Mouse (Mus musculus) left cerebral cortex, adult 8-10 months (tissue): ENCODE results near the gene Nell2. TPM values are rescaled to one million over a fixed set of nuclear protein-coding genes. Genes with fewer than 3 reads are reported as not detected.

Source experiments
- DNase-seq, 2 experiments: peaks; one replicate each; pipeline ENCODE4 v3.0.0; 2022; ENCODE audit warnings: low spot score in 2 of 2
- total RNA-seq, 4 experiments: library from RNA; stranded (reverse); gene quantifications; 2 replicates each; pipeline ENCODE4 v1.2.4; 2022

The Nell2 gene
- total RNA-seq, 4 experiments from 2014 or later: 430 to 462 (median 446) TPM

DNA sequence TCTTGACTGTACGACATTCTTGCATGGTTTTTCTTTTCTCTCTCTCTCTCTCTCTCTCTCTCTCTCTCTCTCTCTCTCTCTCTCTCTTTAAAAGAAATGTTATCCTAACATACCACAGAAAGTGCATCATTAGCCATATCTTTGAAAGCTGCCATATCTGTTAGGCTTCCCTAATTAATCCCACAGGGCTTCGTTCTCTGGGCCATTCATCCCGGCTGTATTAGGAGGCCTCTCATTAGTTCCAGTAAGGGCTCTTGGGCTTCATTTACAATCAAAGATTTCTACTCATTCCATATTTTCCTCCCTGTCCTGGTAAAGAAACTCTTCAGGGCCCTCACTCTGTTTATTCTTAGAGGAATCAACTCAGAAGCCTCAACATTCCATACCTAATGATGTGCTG is 161.9 kb downstream of the Nell2 start:
- DNase-seq: no peak

DNA sequence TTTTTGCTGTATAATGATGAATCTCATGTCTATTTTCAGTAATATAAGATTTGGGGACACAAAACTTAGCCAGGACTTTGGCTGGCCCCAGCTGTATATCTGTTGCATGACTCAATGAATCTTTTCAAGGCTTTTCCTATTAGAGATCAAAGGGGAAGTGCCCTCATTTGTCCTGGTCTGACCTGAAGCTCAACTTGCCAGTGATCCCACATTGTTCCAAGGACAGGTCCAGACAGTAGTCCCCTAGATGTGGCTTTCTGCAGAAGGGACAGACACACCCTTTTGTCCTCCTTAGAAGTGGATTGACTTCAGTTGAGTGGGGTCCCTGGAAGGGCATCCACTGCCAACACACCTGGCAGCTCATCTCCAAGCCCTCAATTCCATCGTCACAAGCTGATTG is 173.6 kb downstream of the Nell2 start:
- DNase-seq: no peak

DNA sequence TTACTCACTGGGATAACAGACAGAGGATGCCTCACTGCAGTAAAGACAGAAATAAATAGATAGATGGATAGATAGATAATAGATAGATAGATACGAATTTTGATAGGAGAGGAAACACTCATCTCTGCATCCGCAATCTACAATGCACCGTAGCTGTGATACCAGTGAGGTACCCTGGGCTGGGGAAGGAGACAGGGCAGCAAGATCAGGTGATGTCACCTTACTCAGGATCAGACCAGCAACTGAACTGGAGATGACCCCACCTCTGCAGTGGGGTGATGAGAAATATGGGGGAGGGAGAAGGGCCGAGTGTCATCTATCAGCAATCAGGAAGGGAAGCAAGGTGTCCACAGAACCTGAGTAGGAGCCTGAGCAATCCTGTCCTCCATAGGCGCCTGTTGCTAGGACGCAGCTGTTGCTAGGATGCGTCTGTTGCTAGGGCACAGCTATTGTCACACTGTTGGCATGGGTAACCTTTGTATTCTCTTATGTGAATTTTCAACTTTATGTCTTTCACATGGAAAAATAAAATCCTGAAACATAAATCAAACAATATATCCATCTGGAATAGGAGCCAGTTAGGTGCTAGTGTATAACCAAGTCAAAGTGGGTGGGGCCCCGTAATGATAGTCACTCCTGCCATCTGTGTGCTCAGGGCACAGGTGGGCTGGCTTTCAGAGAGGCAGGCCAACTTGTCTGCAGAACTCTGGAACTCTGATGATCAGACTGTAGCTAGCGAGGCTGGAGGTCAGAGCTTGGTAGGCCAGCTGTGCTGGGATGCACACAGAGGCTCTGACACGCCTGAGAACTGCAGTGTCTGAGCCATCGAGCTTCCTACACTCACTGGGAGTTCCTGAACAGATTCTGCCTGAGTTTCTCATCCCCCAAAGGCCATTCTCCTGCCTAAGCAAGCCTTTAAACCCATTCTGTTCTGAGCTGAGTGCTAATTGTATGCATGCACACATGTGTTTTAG is 193.7 kb downstream of the Nell2 start:
- no peak for DNase-seq

DNA sequence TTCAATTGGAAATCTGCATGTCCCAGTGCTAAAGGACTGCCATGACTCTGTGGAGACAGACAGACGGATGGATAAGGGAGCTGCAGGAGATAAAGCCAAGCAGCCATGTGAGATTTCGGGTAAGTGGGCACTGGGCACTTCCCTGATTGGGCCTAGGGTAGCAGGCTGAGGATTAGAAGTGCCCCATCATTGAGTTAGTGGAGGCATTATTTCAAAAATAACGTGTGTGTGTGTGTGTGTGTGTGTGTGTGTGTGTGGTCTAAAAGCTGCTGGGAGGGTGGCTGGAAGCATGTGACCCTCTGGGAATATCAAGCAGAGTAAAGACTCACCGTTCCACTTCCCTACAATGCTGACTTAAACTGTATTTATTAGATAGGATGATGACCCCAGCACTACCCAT is 195.1 kb downstream of the Nell2 start:
- no peak for DNase-seq

DNA sequence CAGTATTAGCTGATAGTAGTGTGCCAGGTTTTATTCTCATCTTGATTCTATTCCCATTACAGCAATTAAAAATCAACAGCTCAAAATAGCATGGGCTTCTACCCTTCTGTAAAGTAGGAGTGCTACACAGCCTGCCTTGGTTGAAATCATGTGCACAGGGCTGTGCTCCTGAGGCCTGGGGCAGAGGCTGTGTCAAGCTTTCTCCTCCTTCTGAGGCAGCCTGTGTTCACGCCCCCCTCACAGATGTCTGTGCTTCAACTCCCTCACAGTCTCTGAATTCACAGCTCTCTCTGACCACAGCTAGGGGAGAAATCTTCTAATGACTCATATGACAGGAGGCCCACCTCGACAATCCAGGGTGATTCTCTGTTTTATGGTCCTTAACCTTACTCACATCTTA is 197.4 kb downstream of the Nell2 start:
- peak in 1 of 2 experiments; percentile 26 for DNase-seq

DNA sequence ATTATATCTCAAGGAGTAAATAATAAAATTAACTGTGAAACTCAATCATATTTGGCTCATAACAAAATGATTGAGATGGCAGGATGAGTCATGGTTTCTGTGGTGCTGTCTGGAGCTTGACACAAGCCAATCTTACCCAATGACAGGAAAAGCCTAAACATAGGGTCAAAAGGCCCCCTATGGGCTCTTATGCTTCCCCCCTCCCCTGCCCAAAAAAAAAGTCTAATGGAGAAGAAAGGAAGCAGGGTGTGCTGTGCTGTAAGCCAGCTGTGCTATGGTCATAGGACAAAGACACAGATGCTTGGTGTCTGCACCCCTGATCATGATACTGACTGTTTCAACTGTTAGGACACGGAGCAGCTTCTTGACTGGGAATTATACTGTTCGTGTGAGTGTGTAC is 205.6 kb downstream of the Nell2 start:
- no peak for DNase-seq

DNA sequence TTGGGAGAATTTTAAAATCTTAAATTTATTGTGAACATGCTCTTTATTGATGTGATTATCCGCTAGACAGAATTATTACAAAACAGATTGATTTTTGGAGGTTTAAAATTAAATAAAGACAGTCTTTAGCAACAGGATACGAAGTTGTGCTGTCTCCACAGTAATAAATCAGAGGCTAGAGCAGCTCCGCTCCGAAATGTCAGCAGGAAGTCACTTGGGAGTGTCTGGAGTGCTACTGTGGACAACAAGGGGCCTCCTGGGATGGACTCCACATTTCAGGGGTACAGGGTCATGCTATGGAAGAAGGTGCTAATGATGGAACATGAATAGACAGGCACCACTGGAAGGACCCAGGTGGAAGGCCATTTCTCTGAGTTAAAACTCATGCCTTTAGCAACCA is 211.7 kb downstream of the Nell2 start:
- no peak for DNase-seq

DNA sequence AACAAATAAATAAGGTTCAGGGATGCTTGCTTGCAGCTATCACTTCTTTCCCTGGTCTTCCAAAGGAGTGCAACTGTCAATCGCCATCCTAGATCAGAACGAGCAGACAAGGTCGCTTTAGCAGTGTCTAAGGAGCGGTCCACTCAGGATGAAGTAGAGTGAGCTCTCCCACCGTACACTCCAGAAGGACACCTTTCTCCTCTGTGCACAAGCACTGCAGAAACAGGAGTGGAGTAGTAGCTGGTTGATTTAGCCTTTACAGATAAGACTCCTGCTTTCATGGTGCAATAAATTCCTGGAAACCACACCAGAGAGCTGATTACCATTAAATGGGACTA is 213.6 kb downstream of the Nell2 start:
- DNase-seq: no peak

DNA sequence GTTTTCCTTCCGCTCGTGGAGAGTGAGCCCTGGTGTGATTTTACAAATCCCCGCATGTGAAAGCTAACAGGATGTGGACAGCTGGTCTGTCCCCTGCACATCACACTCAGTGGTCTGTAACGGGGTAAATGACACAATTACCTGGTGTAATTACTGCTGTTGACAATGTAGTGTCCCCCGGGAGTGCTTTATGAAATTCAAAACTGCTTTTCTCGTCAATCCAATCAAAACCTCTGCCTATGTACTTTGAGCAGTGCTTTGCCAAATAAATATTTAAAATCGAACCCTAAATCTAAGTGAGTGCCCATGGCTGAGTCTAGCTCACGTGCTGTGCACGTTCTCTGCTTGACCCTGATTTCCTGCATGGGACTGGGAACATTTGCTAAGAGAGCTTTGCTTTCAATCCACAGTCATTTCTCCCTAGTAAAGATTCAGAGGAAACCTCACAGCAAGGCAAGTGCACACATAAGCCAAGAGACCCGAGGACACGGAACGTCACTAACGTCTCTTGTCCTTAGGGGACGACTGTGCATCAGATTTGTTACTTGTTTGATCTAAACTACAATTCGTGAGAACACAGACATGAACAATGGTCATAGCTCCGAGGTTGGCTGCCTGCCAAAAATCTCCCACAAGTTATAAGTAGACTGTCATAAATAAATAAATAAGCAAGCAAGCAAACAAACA is 214.1 kb downstream of the Nell2 start:
- DNase-seq: no peak

DNA sequence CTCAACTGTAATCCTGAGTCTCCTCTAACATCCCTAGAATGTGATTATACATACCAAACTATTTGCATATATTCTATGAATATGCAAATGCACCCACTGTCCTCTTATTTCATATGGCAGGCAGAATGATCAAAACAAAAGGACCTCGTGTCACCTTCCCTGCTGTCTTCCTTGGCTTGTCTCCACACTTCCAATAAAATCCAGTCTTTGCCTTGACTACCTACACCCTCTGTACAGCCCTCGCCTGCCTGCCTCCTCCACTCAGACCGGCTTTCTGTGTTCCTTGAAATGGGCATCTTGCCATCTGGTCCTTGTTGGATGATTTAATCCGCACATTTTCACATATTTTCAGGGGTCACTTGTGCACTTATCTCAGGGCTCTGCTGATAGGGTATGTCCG is 215.1 kb downstream of the Nell2 start:
- DNase-seq: no peak

DNA sequence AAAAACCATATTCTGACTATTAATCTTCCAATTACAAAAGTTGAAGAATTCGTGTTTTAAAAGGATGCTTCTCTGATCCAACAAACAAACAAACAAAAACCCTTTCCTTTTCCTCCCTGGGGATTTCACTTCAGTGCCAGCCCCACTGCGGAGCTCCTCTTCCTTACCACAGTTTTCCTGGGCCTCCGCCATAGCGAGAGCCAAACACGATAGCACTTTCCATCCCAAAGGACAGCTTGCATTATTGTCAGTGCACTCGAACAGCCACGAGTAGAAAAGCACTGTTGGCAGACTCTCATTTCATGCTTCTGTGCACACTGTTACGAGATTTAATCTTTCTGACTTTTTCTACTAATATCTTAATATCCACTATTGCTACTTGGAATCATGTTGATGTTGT is 224.3 kb downstream of the Nell2 start:
- no peak for DNase-seq

DNA sequence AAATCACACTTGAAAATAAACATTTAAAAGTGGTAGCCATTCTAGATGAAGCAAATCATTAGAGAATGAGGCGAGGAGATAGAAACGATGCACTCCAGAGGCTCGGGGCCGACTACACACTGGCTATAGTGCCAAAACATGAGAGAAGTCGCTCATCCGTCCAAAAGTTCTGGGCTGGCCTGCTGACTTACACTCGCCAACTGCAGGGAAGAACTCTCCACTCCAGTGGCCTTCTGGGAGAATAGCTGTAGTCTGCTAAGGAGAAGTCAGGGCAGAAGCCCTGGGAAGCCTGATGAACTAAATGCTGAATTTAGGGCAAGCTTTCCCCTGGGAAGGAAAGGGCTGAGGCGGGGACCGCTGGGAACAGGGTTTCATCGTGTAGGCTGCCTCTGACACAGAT is 231.8 kb downstream of the Nell2 start:
- DNase-seq: peak in 1 of 2 experiments; percentile 4

DNA sequence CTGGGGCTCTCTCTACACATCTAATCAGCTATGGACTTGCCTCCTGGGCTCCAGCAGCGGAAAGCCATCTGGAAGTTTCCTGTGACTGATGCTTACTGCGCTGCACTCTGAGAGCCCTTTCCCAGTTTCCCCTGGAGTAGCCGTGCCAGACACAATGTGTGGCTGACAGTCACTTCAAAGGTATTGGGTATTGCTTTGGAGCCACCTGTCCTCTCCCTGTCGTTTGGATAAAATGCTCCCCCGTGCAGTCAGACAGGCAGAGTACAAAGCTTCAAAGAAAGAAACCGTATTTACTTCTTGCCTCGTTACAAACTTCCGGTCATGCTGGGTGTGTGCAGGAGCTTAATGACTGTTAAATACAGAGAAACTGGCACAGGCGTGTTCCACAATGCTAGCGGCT is 239.3 kb downstream of the Nell2 start:
- peak in 1 of 2 experiments; percentile 4 for DNase-seq

DNA sequence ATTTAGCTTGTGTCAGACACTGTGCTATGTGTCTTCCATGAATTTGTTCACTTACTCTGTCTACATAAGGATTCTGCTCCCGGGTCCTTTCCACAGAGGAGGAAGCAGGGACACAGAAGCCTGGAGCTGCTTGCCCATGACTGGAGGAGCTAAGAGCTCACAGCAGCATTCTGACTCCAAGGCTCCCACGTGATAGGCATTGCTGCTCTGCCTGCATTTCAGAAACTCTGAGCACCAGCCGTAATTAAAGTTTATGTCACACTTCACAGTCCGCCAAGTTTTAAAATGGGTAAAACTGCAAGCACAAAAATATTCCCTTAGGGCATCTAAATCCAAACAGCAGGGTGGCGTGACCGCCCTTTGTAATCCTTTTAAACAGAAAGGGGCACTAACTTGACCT is 243.2 kb downstream of the Nell2 start:
- DNase-seq: peak in 1 of 2 experiments; percentile 7

DNA sequence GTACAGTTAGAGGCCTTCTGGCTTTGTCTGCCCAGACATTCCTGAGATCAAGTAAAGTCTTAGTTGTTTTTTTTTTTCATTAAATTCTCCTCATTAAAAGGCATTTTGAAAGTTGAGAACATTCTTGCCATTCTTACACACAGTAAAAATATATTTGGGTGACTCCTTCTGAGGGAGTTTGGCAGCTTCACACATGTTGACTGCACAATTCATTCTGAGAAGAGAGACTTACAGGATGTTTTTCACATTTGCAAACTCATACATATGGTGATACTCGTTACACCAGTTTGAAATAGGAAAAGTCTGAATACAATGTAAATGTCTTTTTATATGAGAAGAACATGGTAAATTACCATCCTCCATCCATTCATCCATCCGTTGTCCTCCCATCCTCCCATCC is 247.4 kb downstream of the Nell2 start:
- DNase-seq: no peak

DNA sequence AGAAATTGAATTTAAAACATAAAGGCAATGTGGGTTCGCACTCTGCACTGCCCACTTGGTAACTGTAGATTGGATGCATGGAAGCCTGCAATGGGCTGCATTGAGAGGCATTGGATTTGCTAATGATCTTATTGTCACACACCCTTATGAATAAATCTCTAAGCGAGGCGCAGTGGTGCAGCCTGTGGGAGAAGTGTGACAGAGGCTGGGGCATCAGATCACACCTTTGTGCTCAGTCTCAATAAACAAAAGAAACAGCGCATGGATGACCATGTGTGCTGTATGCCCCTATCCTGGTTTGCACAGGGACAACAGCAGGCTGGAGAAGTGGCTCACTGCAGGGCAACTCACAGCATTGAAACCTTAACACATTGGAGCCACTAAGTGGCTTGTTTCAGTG is 250.4 kb downstream of the Nell2 start:
- no peak for DNase-seq

DNA sequence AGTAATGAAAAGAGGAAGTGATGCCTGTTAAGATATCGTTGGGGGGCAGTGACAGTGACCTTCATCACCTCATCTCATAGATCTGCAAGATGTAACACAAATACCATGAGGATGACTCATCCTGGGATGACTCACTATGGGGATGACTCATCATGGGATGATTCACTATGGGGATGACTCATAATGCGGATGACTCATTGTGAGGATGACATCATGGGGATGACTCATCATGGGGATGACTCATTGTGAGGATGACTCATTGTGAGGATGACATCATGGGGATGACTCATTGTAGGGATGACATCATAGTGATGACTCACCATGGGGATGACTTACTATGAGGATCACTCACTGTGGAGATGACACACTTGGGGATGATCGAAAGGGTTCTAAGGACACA is 251.8 kb downstream of the Nell2 start:
- no peak for DNase-seq

DNA sequence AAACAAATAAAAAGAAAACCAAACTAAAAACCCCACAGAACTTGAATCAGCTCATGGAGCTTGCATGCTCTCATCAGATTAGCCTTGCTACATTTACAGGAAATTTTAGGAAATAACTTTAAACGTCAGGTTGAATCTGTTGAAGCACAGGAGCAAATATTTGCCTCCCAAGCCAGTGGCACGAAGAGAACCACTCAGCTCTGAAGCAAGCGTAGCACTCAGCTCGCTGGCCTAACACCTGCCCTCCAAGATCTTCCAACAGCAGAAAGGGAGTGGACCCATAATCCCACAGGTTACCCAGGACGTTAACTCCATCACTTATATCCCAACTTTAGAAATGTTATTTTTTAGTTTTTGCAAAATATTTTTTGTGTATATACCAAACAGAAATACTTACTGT is 252.8 kb downstream of the Nell2 start:
- no peak for DNase-seq

DNA sequence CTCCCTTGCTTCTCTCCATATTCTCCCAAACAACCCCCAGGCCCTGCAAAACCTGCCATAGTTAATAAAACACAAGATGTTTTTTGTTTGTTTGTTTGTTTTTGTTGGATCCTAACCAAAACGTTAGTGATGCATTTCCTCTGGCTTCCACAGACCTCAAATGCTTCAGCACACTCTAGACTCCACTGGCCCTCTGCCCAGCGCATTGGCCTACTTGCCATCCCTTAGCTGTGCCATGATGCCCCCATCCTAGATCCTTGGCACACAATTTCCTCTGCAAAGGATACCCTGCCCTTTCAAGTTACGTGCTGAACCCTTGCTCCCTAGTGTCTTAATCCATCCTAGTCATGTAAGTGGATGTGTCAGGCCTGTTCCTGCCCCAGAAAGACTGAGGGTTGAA is 255.1 kb downstream of the Nell2 start:
- DNase-seq: no peak

DNA sequence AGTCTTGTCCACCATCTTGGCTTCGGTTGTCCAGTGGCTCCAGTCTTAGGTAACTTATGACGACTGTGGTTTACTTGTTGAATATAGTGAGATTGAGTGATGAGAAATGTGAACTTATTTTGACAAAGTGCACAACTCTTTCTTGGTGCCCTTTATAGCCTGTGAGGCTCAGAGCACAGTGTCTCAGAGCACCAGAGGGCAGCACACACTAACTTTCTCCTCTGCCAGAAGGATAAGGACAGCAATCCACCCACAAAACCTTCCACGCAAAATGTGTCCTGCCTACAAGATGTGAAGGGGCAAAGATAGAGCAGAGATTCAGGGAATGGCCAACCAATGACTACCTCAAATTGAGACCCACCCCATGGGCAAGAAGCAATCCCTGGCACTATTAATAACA is 256.2 kb downstream of the Nell2 start:
- DNase-seq: no peak

DNA sequence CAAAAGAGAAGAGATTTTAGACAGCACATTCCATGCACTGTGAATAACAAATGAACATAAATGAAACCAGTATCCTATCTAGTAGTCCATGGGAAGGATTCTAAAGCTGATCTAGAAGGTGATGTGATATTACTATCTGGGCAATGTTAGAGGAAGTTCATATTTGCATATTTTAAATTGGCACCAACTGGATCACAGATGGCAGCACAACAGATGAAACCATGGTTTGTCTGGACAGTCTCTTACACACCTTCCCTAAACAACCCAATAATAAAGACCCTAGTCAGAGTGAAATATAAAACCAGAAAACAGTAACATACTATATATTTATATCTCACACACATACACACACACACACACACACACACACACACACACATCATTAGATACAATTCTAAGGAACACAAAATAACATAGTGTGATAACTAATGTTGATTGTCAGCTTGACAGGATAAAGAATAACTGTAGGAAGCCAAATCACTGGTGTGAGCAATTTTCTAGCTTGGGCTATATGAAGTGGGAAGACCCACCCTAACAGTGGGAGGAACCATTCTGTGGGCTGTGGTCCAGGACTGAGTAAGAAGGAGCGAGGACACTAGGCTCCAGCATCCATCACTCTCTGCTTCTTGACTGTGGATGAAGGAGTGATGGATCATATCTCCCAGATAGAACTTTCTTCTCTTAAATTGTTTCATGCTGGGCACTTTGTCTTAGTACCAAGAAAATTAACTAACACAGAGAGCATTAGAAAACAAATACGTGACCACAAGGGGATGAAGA is 268.5 kb downstream of the Nell2 start:
- DNase-seq: no peak

DNA sequence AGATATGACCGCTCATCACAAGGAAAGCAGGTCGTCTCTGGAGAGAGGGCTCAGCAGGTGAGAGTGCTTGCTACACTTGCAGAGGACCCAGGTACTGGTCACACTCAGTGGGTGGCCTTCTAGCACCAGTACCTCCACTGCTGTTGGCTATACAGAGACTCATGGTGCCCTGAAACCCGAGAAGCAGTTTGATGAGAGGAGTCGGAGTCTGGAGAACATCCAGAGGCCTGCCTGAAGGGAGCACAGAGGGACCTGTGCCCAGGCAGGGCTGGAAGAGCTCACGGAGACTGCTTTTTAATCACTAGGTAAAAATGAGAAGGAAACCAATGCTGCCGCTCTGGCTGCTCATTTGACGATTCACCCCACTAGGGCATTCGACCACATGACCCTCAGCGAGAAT is 271.2 kb downstream of the Nell2 start:
- DNase-seq: no peak
